8 mouse cellular contexts compared by ENCODE assay signal in the genomic region with DNA sequence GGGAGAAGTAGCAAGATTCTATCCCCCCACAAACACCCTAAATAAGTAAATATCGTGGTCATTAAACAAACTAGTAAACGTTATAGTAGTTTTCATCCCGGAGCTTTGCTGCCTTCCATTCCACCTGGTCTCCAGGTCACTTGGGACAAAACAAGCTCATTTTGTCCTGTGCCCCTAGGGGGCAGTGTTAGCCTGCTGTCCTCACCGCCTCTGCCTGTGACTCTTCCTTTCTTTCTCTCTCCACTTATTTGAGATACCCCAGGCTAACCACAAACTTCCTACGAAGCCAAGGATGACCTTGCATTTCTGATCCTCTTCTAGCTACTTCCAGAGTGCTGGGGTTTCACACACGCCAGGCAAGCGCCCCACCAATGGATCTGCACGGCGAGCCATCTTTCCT. TPM values are rescaled to one million over a fixed set of nuclear protein-coding genes. Genes with fewer than 3 reads are reported as not detected.
DNase-seq lines count a peak whose midpoint lies in the region; ATAC-seq and TF ChIP-seq lines count a peak whose summit lies in the region.

No protein-coding gene starts in this region.

- H3K4me2 ChIP-seq in forebrain, embryonic 14.5 days (ENCODE audit: low read length), result no peak overlapping the region
- no peak overlapping the region for H3K4me2 ChIP-seq in forebrain, embryonic 15.5 days (replicated peaks)

- 46% methylated on average over 9 of the region's 9 CpGs for WGBS in forebrain, embryonic 14.5 days
- 46% methylated on average over 9 of the region's 9 CpGs for WGBS in forebrain, embryonic 15.5 days
- WGBS in kidney, adult 2 months, result 33% methylated on average over 9 of the region's 9 CpGs
- WGBS in spleen, adult 2 months, result 25% methylated on average over 9 of the region's 9 CpGs

- peak; percentile 72 for DNase-seq in forebrain, embryonic 14.5 days (ENCODE audit: low spot score)
- peak; percentile 78 for DNase-seq in urinary bladder, postnatal 14 days (ENCODE audit: low spot score)
- no peak for DNase-seq in urinary bladder, postnatal 10 days (ENCODE audit: low spot score)
- DNase-seq in embryo, embryonic 9.5 days (ENCODE audit: extremely low spot score), result peak; percentile 61
- peak; percentile 83 for DNase-seq in kidney, adult 2 months
- DNase-seq in lung, postnatal 14 days, result peak; percentile 80
- DNase-seq in spleen, adult 2 months (ENCODE audit: low read depth in 1 of 2, low spot score in 2 of 2), result peak; percentile 29 to 66

- no peak overlapping the region for H3K4me3 ChIP-seq in forebrain, embryonic 14.5 days (ENCODE audit: low read depth, low read length)
- H3K4me3 ChIP-seq in forebrain, embryonic 15.5 days, result no peak overlapping the region
- no peak overlapping the region for H3K4me3 ChIP-seq in kidney, adult 2 months (ENCODE audit: insufficient read depth, low read depth, low read length)
- H3K4me3 ChIP-seq in spleen, adult 2 months (ENCODE audit: extremely low read depth, insufficient read depth, insufficient read length), result no peak overlapping the region

- no peaks in the 10 kb centered on the region for H3K9me3 ChIP-seq in forebrain, embryonic 14.5 days (replicated peaks; ENCODE audit: control insufficient read depth, low read length)
- H3K9me3 ChIP-seq in forebrain, embryonic 15.5 days, result no peaks in the 10 kb centered on the region

- ATAC-seq in forebrain, embryonic 14.5 days, result no peak
- no peak for ATAC-seq in forebrain, embryonic 15.5 days (replicated peaks)

- no peak for TF ChIP-seq POLR2A in kidney, adult 2 months (IDR thresholded peaks at IDR 0.05; ENCODE audit: low read depth, low read length)
- TF ChIP-seq POLR2A in spleen, adult 2 months (IDR thresholded peaks at IDR 0.05; ENCODE audit: low read depth, low read length), result no peak

- TF ChIP-seq CTCF in kidney, adult 2 months (conservative IDR thresholded peaks at IDR 0.05; ENCODE audit: insufficient read depth, insufficient read length, low read depth, low read length), result peak; percentile 94
- peak; percentile 91; the same call in 1 of the 2 replicates for TF ChIP-seq CTCF in spleen, adult 2 months (IDR thresholded peaks at IDR 0.05; ENCODE audit: extremely low read depth, insufficient read depth, insufficient read length, insufficient replicate concordance)

- H3K4me1 ChIP-seq in forebrain, embryonic 14.5 days (ENCODE audit: control insufficient read depth, insufficient read depth, low read length), result no peaks in the 10 kb centered on the region
- peaks cover under 1% of the 10 kb centered on the region for H3K4me1 ChIP-seq in forebrain, embryonic 15.5 days
- no peaks in the 10 kb centered on the region for H3K4me1 ChIP-seq in kidney, adult 2 months (ENCODE audit: control insufficient read depth, insufficient read depth, low read length)
- H3K4me1 ChIP-seq in spleen, adult 2 months (ENCODE audit: control insufficient read depth, insufficient read depth, insufficient read length), result no peaks in the 10 kb centered on the region

- H3K9ac ChIP-seq in forebrain, embryonic 14.5 days (ENCODE audit: low read length), result no peak overlapping the region
- no peak overlapping the region for H3K9ac ChIP-seq in forebrain, embryonic 15.5 days (replicated peaks)

- H3K36me3 ChIP-seq in forebrain, embryonic 14.5 days (ENCODE audit: control insufficient read depth, insufficient read depth, low read length), result no peaks in the 10 kb centered on the region
- no peaks in the 10 kb centered on the region for H3K36me3 ChIP-seq in forebrain, embryonic 15.5 days
- no peaks in the 10 kb centered on the region for H3K36me3 ChIP-seq in kidney, adult 2 months (ENCODE audit: control insufficient read depth, insufficient read depth, low read length)
- H3K36me3 ChIP-seq in spleen, adult 2 months (ENCODE audit: control insufficient read depth, insufficient read depth, low read length), result no peaks in the 10 kb centered on the region

- no peaks in the 10 kb centered on the region for H3K27me3 ChIP-seq in forebrain, embryonic 14.5 days (replicated peaks; ENCODE audit: control insufficient read depth, insufficient read depth, low read length)
- H3K27me3 ChIP-seq in forebrain, embryonic 15.5 days, result no peaks in the 10 kb centered on the region
- no peaks in the 10 kb centered on the region for H3K27me3 ChIP-seq in kidney, adult 2 months (replicated peaks; ENCODE audit: control insufficient read depth, insufficient read depth, low read length)
- H3K27me3 ChIP-seq in spleen, adult 2 months (ENCODE audit: control insufficient read depth, insufficient read depth, low read length), result no peaks in the 10 kb centered on the region

- no peak overlapping the region for H3K27ac ChIP-seq in forebrain, embryonic 14.5 days (ENCODE audit: low read depth, low read length)
- H3K27ac ChIP-seq in forebrain, embryonic 15.5 days (replicated peaks), result no peak overlapping the region
- H3K27ac ChIP-seq in kidney, adult 2 months (ENCODE audit: insufficient read depth, low read depth, low read length), result no peak overlapping the region
- H3K27ac ChIP-seq in spleen, adult 2 months (ENCODE audit: insufficient read depth, low read length), result no peak overlapping the region

RNA-seq across cellular contexts. Expression of a gene that starts 4.9 kb away (rescaled TPM):
- polyA plus RNA-seq in forebrain, embryonic 14.5 days (2014; fragmentation: Nextera tagmentation; extraction: Ambion mirVana), result 0.33 TPM in 1 of 2 replicates, not detected in the other
- polyA plus RNA-seq in forebrain, embryonic 15.5 days (2015; fragmentation: Nextera tagmentation; extraction: Ambion mirVana), result 0.20 TPM in 1 of 2 replicates, not detected in the other
- 0.11 and 0.14 TPM in 2 replicates for polyA plus RNA-seq in kidney, adult 2 months (2012; rRNA removed)
- not detected in 2 replicates for polyA plus RNA-seq in spleen, adult 2 months (2012; rRNA removed)

RNA-seq across cellular contexts. Expression of a gene that starts 10.4 kb away (rescaled TPM):
- polyA plus RNA-seq in forebrain, embryonic 14.5 days (2014; fragmentation: Nextera tagmentation; extraction: Ambion mirVana), result not detected in 2 replicates
- polyA plus RNA-seq in forebrain, embryonic 15.5 days (2015; fragmentation: Nextera tagmentation; extraction: Ambion mirVana), result 0.09 TPM in 1 of 2 replicates, not detected in the other
- 2.9 and 9.5 TPM in 2 replicates for polyA plus RNA-seq in kidney, adult 2 months (2012; rRNA removed)
- polyA plus RNA-seq in spleen, adult 2 months (2012; rRNA removed), result 2.4 and 2.5 TPM in 2 replicates

RNA-seq across cellular contexts. Expression of a gene that starts 13.5 kb away (rescaled TPM):
- 41.3 and 46.5 TPM in 2 replicates for polyA plus RNA-seq in forebrain, embryonic 14.5 days (2014; fragmentation: Nextera tagmentation; extraction: Ambion mirVana)
- 61.8 and 65.6 TPM in 2 replicates for polyA plus RNA-seq in forebrain, embryonic 15.5 days (2015; fragmentation: Nextera tagmentation; extraction: Ambion mirVana)
- 23.4 and 28.9 TPM in 2 replicates for polyA plus RNA-seq in kidney, adult 2 months (2012; rRNA removed)
- 35.0 and 45.2 TPM in 2 replicates for polyA plus RNA-seq in spleen, adult 2 months (2012; rRNA removed)

RNA-seq across cellular contexts. Expression of a gene that starts 15.2 kb away (rescaled TPM):
- polyA plus RNA-seq in forebrain, embryonic 14.5 days (2014; fragmentation: Nextera tagmentation; extraction: Ambion mirVana), result not detected in 2 replicates
- not detected in 2 replicates for polyA plus RNA-seq in forebrain, embryonic 15.5 days (2015; fragmentation: Nextera tagmentation; extraction: Ambion mirVana)
- 286 and 318 TPM in 2 replicates for polyA plus RNA-seq in kidney, adult 2 months (2012; rRNA removed)
- polyA plus RNA-seq in spleen, adult 2 months (2012; rRNA removed), result 0.07 TPM in 1 of 2 replicates, not detected in the other

RNA-seq across cellular contexts. Expression of a gene that starts 32.5 kb away (rescaled TPM):
- polyA plus RNA-seq in forebrain, embryonic 14.5 days (2014; fragmentation: Nextera tagmentation; extraction: Ambion mirVana), result not detected in 2 replicates
- polyA plus RNA-seq in forebrain, embryonic 15.5 days (2015; fragmentation: Nextera tagmentation; extraction: Ambion mirVana), result not detected in 2 replicates
- polyA plus RNA-seq in kidney, adult 2 months (2012; rRNA removed), result 99.3 and 105 TPM in 2 replicates
- 0.32 TPM in 1 of 2 replicates, not detected in the other for polyA plus RNA-seq in spleen, adult 2 months (2012; rRNA removed)
